Mouse (Mus musculus) cerebellum, adult 11-12 months (tissue): ENCODE measurements around the gene Dmp1.

Source experiments
- DNase-seq: peaks from one replicate; pipeline ENCODE4 v3.0.0; 2022

The Dmp1 gene

GRCm38 (mm10) chr5:104202351-104202750 is at the start of gene Dmp1:
Gene Dmp1 (plus strand): TSS chr5:104202613.
- no peak for DNase-seq

DNA sequence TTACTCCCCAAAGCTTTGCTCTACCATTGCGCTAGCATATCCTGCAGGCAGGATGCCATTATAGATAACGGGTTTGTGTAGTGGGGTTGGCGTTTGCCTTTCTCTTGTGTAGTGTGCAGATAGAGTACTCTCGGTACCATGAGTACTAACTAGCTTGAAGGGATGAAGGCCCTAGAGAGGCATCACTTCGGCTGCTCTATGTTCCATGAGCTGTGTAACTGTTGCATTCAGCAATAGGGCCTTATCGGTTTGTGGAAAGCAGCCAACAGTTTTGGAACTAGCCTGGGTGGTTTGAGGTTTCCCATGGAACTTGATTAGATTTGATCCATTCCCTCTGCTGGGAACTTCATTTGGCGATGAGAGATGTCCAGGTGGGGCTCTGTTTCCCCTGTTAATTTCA is 44.7 kb upstream of the Dmp1 start:
- no peak for DNase-seq

DNA sequence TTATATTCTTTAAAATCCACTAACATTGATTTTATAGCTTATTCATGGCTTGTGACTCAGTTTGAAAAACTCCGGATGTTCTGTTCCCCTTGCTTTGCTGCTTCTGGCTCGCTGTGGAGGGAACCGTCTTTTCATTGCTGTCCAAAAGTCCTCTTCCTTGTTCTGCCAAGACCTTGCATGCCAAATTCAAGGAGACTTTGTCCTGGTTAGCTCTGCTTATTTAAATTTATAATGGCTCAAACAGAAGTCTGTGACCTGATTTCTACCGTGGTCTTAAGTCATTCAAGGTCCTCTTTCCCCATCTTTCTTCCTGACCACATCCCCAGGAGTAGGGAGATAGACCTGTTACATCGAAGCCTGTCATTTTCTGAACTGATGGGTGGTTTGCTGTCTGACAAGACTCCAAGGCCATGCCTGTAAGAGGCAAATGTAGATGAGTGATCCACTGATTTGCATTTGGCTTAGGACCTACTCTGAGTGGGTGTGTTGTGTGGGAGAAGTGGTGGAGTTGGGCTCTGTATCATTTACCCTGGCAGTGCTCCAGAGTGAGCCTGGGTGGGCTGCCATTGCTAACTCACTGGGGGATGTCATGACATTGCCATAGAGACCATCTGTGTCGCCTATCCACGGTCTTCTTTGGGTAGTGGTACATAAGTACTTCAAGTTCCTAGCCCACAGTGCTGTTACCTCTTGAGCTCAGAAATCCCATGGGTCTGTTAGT is 43.9 kb upstream of the Dmp1 start:
- peak; percentile 16 for DNase-seq

DNA sequence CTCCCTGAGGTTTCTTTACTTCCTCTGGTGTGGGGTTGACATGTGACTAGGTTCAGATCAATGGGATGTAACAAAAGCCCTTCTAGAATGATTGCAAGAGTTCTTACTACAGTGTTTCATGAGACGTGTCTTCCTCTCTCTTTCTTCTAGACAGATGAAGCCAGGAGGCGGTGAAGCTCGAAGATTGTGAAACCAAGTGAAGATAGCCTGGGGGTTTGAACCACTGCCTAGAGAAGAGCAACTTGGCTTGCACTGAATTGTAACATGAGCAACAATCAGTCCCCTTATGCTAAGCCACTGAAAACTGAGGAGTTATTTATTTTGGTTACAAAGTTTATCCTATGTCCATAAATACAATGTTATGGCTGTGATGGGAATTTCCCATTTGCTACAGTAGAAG is 41.8 kb upstream of the Dmp1 start:
- no peak for DNase-seq

DNA sequence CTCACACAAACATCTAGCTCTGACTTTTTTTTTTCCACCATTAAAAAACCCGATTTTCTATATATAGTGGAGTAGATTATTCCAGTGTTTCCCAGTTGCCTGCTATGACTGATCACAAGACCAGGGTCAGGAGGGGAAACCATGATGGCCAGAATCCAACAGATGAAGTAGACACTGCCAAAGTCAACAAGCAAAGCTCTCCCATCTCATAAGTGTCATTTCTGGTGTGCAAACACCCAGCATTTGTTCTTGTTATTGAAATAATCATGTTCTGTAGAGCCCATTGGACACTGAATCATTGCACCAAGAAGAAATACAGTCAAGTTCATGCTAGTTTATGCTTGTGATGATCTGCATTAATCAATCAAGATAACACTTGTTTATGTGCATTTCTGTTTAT is 41.0 kb upstream of the Dmp1 start:
- no peak for DNase-seq

- no peak for DNase-seq
Measured at GRCm38 (mm10) chr5:104163536-104163935, 38.9 kb upstream of the Dmp1 start.

- no peak for DNase-seq
Measured at GRCm38 (mm10) chr5:104170412-104170811, 32.0 kb upstream of the Dmp1 start, which contains the start of gene Dspp. Gene Dspp (plus strand): TSS chr5:104170712.

- DNase-seq, result peak; percentile 1
Measured at GRCm38 (mm10) chr5:104173094-104173493, 29.3 kb upstream of the Dmp1 start.

GRCm38 (mm10) chr5:104183743-104184142 is 18.7 kb upstream of the Dmp1 start:
- DNase-seq, result no peak

GRCm38 (mm10) chr5:104187281-104187680 is 15.1 kb upstream of the Dmp1 start:
- no peak for DNase-seq

DNA sequence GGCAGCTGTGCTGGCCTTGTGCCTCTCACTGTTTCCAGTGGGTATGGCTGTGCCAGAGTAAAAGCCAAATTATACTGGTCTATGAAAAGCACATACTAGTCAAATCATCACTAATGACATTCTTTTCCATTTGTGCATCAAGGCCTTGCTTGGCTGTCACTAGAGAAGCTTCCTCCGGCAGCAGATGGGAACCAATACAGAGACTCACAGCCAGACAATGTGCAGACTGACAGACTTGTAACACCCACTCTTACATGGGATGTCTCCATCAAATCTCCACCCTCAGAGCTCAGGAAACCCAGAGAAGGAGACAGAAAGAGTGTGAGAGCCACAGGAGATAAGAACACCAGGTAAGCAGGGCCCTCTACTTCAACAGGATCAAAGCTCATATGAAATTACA is 7.3 kb upstream of the Dmp1 start:
- no peak for DNase-seq

DNA sequence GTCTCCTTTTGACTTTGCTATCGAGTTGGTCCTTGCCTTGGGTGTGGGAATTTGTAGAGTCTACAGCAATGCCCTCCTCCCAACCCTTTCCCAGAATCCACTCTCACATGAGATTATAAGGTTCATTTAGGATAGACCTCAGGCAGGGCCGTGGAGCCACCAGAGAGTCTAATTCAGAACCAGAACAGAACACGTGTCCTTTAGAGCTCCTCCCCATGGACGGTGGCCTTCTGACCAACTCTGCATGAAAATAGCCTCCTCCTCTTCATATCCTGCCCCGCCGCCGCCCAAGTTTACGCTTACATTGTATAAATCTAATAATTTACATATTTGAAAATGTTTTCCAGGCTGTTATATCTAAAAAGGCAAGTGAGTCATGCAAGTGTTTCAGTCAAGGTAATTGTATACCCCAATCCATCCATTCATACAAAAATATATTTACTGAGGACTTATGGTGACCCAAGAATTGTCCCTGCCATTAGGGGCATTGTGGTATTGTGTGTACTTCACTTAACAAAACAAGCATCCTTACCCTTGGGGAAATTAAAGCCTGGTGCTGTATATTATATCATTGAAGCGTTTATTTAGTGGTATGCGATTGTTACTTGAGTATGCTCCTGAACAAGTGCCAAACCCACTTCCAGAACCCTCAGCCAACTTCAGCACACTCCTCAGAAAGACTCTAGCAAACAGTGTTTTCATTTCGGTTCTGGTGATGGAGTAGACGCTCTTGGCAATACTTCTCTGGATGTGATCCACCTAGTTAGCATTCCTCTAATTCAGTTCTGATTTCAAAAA is 1.1 kb upstream of the Dmp1 start:
- no peak for DNase-seq

- DNase-seq, result no peak
Measured at GRCm38 (mm10) chr5:104212531-104212930, 10.1 kb downstream of the Dmp1 start.

DNA sequence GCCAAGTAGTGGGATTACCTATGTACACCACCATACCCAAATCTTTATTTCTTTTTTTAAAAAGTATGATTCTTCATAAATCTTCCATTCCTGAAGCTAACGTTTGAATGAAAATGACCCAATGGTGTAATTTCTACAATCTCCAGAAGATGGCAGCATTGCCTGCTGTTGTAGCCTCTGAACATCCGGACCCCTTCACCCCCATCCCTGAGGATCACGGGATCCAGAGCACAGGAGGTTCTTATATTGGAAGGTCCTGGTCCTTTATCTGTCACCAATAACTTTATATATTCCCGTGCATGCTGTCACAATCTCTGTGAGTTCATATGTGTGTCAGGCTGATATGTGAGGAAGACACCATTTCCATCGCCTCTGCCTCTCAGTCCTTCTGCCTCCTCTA is 16.5 kb downstream of the Dmp1 start:
- no peak for DNase-seq

DNA sequence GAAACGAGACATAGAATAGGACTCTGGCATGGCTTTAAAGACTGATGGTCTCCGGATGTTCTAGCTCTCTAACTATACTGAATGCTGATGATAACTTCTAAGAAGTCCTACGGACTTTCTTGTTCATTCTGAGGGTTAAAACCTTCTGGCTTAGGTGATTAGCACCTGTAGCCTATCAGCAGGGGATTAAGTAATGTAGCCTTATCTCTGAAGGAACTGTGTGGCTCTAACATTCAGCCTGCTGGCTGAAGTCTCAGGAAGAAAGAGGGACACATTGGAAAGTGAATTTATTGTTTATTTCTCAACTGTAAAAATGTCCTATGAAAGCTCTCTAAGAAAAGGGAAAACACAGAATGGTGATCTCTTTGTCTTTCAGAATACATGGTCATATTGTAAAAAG is 21.9 kb downstream of the Dmp1 start:
- DNase-seq, result no peak

DNA sequence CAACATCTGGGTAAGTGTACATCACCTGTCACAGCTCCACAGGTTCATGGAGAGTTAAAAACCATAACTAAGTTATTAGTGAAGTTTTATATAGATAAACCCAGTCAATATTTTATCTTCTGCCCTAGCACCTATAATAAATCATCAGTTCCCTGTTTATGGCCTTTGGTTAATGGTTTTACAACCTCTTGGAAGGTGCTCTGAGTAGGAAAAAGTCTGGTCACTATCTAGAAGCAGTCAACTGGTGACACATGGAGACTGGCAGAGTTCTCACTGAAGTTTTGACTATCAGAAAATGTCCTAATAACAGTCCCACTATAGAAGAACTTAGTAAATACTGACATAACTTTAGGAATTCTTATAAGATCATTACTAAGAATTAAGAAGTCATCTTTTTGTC is 22.3 kb downstream of the Dmp1 start:
- DNase-seq, result no peak

GRCm38 (mm10) chr5:104228497-104228896 is 26.1 kb downstream of the Dmp1 start:
- no peak for DNase-seq

DNA sequence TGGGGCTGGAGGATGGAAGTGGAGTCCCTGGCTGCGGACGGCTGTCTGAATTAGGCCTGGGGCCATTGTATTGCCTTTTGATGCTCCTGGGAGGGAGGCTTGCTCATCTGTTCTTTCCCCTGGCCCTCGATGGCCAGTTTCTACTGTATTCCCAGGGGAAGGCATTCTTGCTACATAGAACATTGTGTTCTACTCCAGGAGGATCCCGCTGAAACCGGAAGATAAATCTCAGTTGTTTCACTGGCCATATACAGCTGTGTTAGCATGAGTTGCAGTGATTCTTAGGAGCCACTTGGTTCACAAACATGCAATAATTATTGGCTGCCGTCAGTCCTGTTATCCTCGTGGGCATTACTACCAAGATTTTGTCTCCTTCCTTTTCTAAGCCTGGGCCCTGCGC is 34.3 kb downstream of the Dmp1 start:
- DNase-seq, result no peak

DNA sequence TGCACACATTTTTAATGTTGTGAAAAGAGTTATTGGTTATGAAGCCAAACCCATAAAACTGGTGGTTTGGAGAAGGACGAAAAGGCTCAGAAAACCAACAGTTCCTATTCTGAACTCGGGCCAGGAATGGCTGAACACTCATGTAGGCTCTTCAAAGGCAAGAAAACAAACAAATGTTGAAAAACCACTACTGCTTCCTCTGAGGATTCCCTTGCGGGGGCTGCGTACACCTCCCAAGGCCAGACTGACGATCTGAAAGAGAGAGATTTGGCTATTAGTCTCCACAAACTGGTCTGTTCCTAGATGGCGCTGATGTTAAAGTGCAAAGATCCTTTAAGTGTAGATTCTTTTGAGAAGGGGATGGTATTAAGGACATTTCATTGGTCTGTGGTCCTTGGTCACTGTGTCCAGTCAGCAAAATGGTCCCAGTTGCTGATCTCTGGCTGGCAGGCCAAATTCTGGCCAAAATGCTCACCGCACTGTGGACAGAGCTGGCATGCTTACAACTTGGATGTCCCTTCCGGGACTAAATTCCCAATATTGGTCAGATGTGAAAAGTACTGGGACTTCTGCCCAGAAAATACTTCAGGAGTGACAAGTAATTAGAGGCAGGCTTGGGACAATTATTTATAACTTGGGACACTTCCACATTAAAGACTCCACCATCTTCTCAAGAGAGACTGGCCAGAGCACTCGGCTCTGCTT is 37.4 kb downstream of the Dmp1 start:
- DNase-seq, result peak; percentile 4

GRCm38 (mm10) chr5:104244261-104244660 is 41.8 kb downstream of the Dmp1 start:
- no peak for DNase-seq

- no peak for DNase-seq
Measured at GRCm38 (mm10) chr5:104251811-104252210, 49.4 kb downstream of the Dmp1 start.

DNA sequence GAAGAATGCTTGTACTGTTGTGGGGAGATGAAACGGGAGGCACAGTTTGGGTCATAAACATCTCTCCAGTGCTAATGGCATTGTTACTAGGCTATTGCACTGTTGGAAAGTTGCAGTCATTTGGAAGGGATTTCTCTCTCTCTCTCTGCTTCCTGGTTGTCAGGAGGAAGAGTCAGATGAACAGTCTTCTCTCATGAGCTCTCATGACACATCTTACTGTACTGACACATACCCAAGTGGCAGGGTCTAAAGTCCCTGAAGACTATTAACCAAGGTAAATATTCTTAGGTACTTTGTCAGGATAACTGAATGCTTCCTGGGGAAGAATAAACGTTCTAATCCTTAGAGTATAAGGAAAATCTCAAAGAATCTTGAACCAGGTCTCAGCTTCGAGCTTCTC is 54.2 kb downstream of the Dmp1 start:
- DNase-seq, result no peak

- DNase-seq, result no peak
Measured at GRCm38 (mm10) chr5:104261908-104262461, 59.6 kb downstream of the Dmp1 start.
